Mouse (Mus musculus) cerebellum, adult 2 months (tissue): Measurements from ENCODE around the gene Stx6.

Source experiments
- CTCF ChIP-seq: fragments of 200-500 bp; IDR thresholded peaks from 2 replicates; pipeline ENCODE4 v1.5.1; 2011; ENCODE audit warnings: low read depth, mild to moderate bottlenecking, control low read depth, low read length, moderate library complexity, borderline replicate concordance; ENCODE audit not compliant: insufficient read depth
- POLR2A ChIP-seq: fragments of 200-500 bp; IDR thresholded peaks from 2 replicates; pipeline ENCODE4 v1.6.1; 2011; ENCODE audit warnings: low read length, control low read depth, borderline replicate concordance; ENCODE audit not compliant: insufficient read depth

GRCm38 (mm10) chr1:155167453-155167852 lies 8.9 kb downstream of the Stx6 start:
- no peak for TF ChIP-seq CTCF
- no peak for TF ChIP-seq POLR2A
